Mouse (Mus musculus) liver, postnatal 0 days (tissue): ENCODE measurements at regions not wholly inside any gene's neighbourhood (a gene's known extent, or its start where the extent isn't known, plus 50 kb on each side); places are given as distances from the start of the nearest gene placed in this dataset.
A peak's percentile ranks its signal among the peaks of the same experiment; 100 is the strongest.

Experiments used
- ATAC-seq: fragments of 200-750 bp; cut with Nextera tagmentation; 2 replicates; pipeline ENCODE4 v1.8.0; 2017; ENCODE audit warnings: mild to moderate bottlenecking, moderate library complexity
- DNase-seq: peaks from one replicate; pipeline ENCODE4 v3.0.0-alpha.2; 2016
- H3K27ac ChIP-seq: fragments of 300-500 bp; sonication (generic); 2 replicates; pipeline ENCODE4 v1.5.1; 2014; ENCODE audit warnings: antibody characterized with exemption, moderate library complexity, mild to moderate bottlenecking, low read depth
- H3K27me3 ChIP-seq: fragments of 300-500 bp; sonication (generic); 2 replicates; pipeline ENCODE4 v1.6.1; 2014; ENCODE audit warnings: low read length, control low read depth, mixed read lengths; ENCODE audit not compliant: insufficient read depth
- H3K36me3 ChIP-seq: fragments of 300-500 bp; sonication (generic); replicated peaks from 2 replicates; pipeline ENCODE4 v1.6.1; 2014; ENCODE audit warnings: mild to moderate bottlenecking, control low read depth, low read length, moderate library complexity, mixed read lengths; ENCODE audit not compliant: insufficient read depth
- H3K4me1 ChIP-seq: fragments of 300-500 bp; sonication (generic); 2 replicates; pipeline ENCODE4 v1.6.1; 2014; ENCODE audit warnings: antibody characterized with exemption, mild to moderate bottlenecking, control low read depth; ENCODE audit not compliant: insufficient read depth
- H3K4me2 ChIP-seq: fragments of 300-500 bp; sonication (generic); 2 replicates; pipeline ENCODE4 v1.6.1; 2014; ENCODE audit warnings: low read depth, mild to moderate bottlenecking, low read length, moderate library complexity, mixed read lengths
- H3K4me3 ChIP-seq: fragments of 300-500 bp; sonication (generic); 2 replicates; pipeline ENCODE4 v1.5.1; 2014; ENCODE audit warnings: low read depth, low read length
- H3K9ac ChIP-seq: fragments of 300-500 bp; sonication (generic); replicated peaks from 2 replicates; pipeline ENCODE4 v1.6.1; 2014; ENCODE audit warnings: mild to moderate bottlenecking, moderate library complexity
- H3K9me3 ChIP-seq: fragments of 300-500 bp; sonication (generic); 2 replicates; pipeline ENCODE4 v1.6.1; 2016; ENCODE audit warnings: mild to moderate bottlenecking, control low read depth, low read length, mixed read lengths
- CTCF ChIP-seq: sonication (generic); IDR thresholded peaks from 2 replicates; pipeline ENCODE4 v1.5.1; 2016; ENCODE audit warnings: antibody characterized with exemption, low read depth
- EP300 ChIP-seq: IDR thresholded peaks from 2 replicates; pipeline ENCODE4 v1.6.1; 2016; ENCODE audit warnings: antibody characterized with exemption, low read depth, mild to moderate bottlenecking
- WGBS: fragments of 180-500 bp; shearing (Covaris S2); extraction: QIAGEN DNeasy Blood & Tissue Kit; methylation state at CpG from one replicate; pipeline ENCODE4 v1.1.7; 2014; ENCODE audit not compliant: insufficient replicate concordance; 5-methylcytosine and 5-hydroxymethylcytosine counted together

- Histone ChIP-seq H3K9me3 (no peaks in the 10 kb centered on the region), H3K27me3 (no peaks in the 10 kb centered on the region), H3K4me2 (no peak overlapping the region), H3K9ac (no peak overlapping the region), H3K4me1 (0 out of 2 replicates have a peak, but pooled peaks cover 3% of the 10 kb centered on the region), H3K36me3 (no peaks in the 10 kb centered on the region), H3K27ac (no peak overlapping the region), H3K4me3 (no peak overlapping the region)
- TF ChIP-seq EP300 (no peak), CTCF (no peak)
- ATAC-seq (no peak), DNase-seq (no peak)
- 80% methylated on average over 2 of the region's 2 CpGs for WGBS
Measured at GRCm38 (mm10) chr5:64673861-64674260, 129.3 kb upstream of the Klf3 start.

GRCm38 (mm10) chr5:64676214-64676945, 126.8 kb upstream of the Klf3 start:
- WGBS: 56% methylated on average over 17 of the region's 17 CpGs
- TF ChIP-seq CTCF (no peak), EP300 (no peak)

GRCm38 (mm10) chr5:64676946-64677588, 126.1 kb upstream of the Klf3 start:
- WGBS: 59% methylated on average over 8 of the region's 8 CpGs
- no peak for ATAC-seq

More at GRCm38 (mm10) chr5:64676214-64676945, 126.8 kb upstream of the Klf3 start:
- H3K9ac ChIP-seq: no peak overlapping the region
- H3K4me3 ChIP-seq: no peak overlapping the region
- no peaks in the 10 kb centered on the region for H3K27me3 ChIP-seq
- H3K36me3 ChIP-seq: no peaks in the 10 kb centered on the region
- H3K9me3 ChIP-seq: no peaks in the 10 kb centered on the region
- peak overlapping the region; percentile 33; the same call in 1 of the 2 replicates for H3K4me2 ChIP-seq
- ATAC-seq (no peak), DNase-seq (no peak)
- H3K4me1 ChIP-seq: 0 out of 2 replicates have a peak, but pooled peaks cover 3% of the 10 kb centered on the region
- H3K27ac ChIP-seq: peak overlapping the region; percentile 55; the same call in 1 of the 2 replicates

GRCm38 (mm10) chr5:64678706-64679105, 124.5 kb upstream of the Klf3 start:
- Histone ChIP-seq H3K9me3 (no peaks in the 10 kb centered on the region), H3K9ac (no peak overlapping the region), H3K4me2 (no peak overlapping the region), H3K4me1 (0 out of 2 replicates have a peak, but pooled peaks cover 3% of the 10 kb centered on the region), H3K4me3 (no peak overlapping the region), H3K36me3 (no peaks in the 10 kb centered on the region), H3K27me3 (no peaks in the 10 kb centered on the region), H3K27ac (no peak overlapping the region)
- WGBS: 92% methylated on average over 2 of the region's 2 CpGs
- TF ChIP-seq CTCF: no peak
- TF ChIP-seq EP300: no peak
- no peak for DNase-seq
- ATAC-seq: no peak

More at GRCm38 (mm10) chr5:64676946-64677588, 126.1 kb upstream of the Klf3 start:
- Histone ChIP-seq H3K27me3 (no peaks in the 10 kb centered on the region), H3K36me3 (no peaks in the 10 kb centered on the region), H3K9ac (no peak overlapping the region), H3K4me1 (0 out of 2 replicates have a peak, but pooled peaks cover 3% of the 10 kb centered on the region), H3K27ac (peak overlapping the region; percentile 55; the same call in 1 of the 2 replicates), H3K4me2 (peak overlapping the region; percentile 33; the same call in 1 of the 2 replicates), H3K4me3 (no peak overlapping the region), H3K9me3 (no peaks in the 10 kb centered on the region)
- no peak for DNase-seq
- TF ChIP-seq CTCF (no peak), EP300 (no peak)

- Histone ChIP-seq H3K27ac (peak overlapping the region; percentile 35; the same call in 1 of the 2 replicates), H3K9me3 (no peaks in the 10 kb centered on the region), H3K9ac (no peak overlapping the region), H3K4me1 (0 out of 2 replicates have a peak, but pooled peaks cover 8% of the 10 kb centered on the region), H3K4me2 (no peak overlapping the region), H3K27me3 (no peaks in the 10 kb centered on the region), H3K36me3 (no peaks in the 10 kb centered on the region), H3K4me3 (no peak overlapping the region)
- 63% methylated on average over 18 of the region's 18 CpGs for WGBS
- DNase-seq (no peak), ATAC-seq (peak; percentile 55; the same call in 1 of the 2 replicates)
- no peak for TF ChIP-seq EP300
- no peak for TF ChIP-seq CTCF
Measured at GRCm38 (mm10) chr5:64679996-64680625, 123.1 kb upstream of the Klf3 start.

- H3K27ac ChIP-seq: no peak overlapping the region
- H3K36me3 ChIP-seq: no peaks in the 10 kb centered on the region
- 69% methylated on average over 5 of the region's 5 CpGs for whole genome bisulfite sequencing
- H3K4me2 ChIP-seq: no peak overlapping the region
- DNase-seq (no peak), ATAC-seq (no peak)
- H3K9ac ChIP-seq: no peak overlapping the region
- no peaks in the 10 kb centered on the region for H3K9me3 ChIP-seq
- no peaks in the 10 kb centered on the region for H3K27me3 ChIP-seq
- H3K4me3 ChIP-seq: no peak overlapping the region
- TF ChIP-seq EP300 (no peak), CTCF (no peak)
- H3K4me1 ChIP-seq: 0 out of 2 replicates have a peak, but pooled peaks cover 8% of the 10 kb centered on the region
Measured at GRCm38 (mm10) chr5:64681161-64681560, 122.0 kb upstream of the Klf3 start.
